Mouse (Mus musculus): ENCODE measurements at regions not wholly inside any gene's neighbourhood (a gene's known extent, or its start where the extent isn't known, plus 50 kb on each side); places are given as distances from the start of the nearest gene placed in this dataset.

GRCm38 (mm10) chrX:12494535-12494934 lies 93.1 kb upstream of the Atp6ap2 start:
- TF ChIP-seq CTCF (IDR thresholded peaks at IDR 0.05; ENCODE audit: low read depth) (no peak), EP300 (IDR thresholded peaks at IDR 0.05; ENCODE audit: low read depth) (no peak)
